Mouse (Mus musculus) frontal cortex, postnatal 14 days (tissue): ENCODE results near the gene Clba1.

Source experiments
- DNase-seq, 2 experiments: peaks; one replicate each; pipeline ENCODE4 v3.0.0; 2022; ENCODE audit warnings: low spot score in 2 of 2

Clba1 gene

DNA sequence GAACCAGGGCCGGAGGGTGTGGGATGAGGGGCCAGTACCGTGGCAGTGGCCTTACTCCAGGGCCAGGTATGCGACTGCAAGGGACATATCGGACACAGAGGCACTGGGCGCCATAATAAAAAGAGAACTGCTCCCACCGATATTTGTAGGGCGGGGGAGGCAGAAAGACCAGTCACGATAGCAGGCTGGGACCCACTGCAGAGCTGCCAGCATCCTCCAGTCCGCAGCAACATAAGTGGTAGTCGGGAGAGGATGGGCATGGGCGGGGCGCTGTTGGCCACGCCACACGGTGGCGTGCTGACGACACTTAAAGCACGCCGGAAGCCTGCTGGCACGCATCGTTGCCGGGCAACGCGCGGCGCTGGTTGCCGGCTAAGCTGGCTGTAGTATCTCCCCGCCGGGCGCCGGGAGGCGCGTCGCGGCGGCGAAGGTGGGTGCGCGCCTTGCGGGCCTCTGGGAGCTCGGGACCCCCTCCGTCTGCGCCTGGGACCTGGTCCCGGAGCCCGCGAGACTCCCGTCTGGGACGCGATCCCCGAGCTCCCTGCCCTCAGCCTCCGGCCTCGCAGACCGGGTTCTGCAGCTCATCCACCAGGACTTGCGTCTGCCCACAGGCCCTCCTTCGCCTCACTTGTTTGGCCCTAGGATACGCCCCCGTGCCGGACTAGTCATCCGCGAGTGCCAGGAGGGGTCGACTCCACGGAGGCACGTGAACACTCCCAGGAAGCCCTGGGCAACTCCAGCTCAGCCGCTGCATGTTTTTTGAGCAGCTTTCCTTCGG, at the start of gene Clba1:
TSS of gene Clba1 (plus strand) at position 351 of the 778 bp plus-strand sequence.
- peak; percentile 88 to 90 for DNase-seq

GRCm38 (mm10) chr12:112759471-112759870, 49.3 kb upstream of the Clba1 start:
- DNase-seq = peak in 1 of 2 experiments; percentile 3

GRCm38 (mm10) chr12:112760154-112760926, 48.4 kb upstream of the Clba1 start, which contains the start of gene Pld4:
Gene Pld4, plus strand, starts transcription at chr12:112760655.
- DNase-seq = peak in 1 of 2 experiments; percentile 6

- no peak for DNase-seq
Measured at GRCm38 (mm10) chr12:112761411-112761810, 47.3 kb upstream of the Clba1 start.

DNA sequence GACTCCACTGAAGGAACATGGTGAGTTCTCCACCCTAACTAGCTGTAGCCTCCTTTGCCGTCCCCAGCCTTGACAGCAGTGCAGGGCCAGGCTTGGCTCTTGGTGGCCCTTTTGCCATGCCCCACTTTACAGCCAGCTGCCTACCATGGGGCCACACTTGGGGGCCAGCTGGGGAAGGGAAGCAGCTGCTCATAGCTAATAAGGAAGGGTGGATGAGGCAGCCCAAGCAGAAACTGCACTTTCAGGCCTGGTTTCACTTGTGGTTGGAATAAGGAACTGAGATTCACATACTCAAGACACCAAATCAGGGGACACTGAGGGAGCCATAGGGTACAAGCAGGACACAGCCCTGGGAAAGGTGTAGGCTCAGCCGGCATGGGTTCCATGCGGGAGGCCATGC, 46.7 kb upstream of the Clba1 start:
- DNase-seq = peak in 1 of 2 experiments; percentile 27

GRCm38 (mm10) chr12:112763176-112763575, 45.6 kb upstream of the Clba1 start:
- no peak for DNase-seq

DNA sequence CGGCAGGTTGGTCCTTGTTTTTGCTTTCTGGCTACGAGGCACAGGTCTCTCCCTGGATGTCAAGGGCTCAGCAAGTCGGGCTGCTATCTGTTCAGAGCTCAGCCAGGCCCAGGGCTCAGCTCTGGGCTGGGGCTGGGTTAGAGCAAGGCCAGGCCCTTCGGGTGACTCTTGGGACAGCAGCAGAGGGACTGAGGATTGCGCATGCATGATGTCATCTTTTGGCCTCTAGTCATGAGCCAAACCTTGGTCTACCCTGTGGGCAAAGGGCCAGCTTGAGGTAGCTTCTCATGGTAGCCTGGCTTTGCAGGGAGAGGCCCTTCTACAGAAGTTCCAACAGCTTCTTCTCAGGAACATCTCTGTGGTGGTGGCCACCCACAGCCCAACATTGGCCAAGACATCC, 44.6 kb upstream of the Clba1 start:
- DNase-seq = no peak

DNA sequence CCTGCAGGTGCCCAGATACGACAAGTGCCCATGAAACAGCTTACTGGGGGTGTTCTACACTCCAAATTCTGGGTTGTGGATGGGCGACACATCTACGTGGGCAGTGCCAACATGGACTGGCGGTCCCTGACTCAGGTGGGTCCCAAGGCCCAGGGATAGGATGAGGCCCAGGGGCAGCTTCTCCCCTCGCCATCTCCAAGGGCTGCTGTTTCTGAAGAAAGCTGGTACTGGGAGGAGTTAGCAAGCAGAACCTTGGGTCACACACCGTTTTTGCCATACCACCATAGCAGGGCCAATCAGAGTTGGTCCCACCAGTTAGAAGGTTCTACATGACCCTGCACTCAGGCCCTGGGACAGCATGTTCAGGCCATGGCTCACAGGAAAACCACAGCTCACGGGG, 43.7 kb upstream of the Clba1 start:
- DNase-seq = no peak

- DNase-seq = no peak
Measured at GRCm38 (mm10) chr12:112766586-112766985, 42.2 kb upstream of the Clba1 start.

- DNase-seq = no peak
Measured at GRCm38 (mm10) chr12:112767036-112767890, 41.5 kb upstream of the Clba1 start.

- no peak for DNase-seq
Measured at GRCm38 (mm10) chr12:112768166-112768565, 40.6 kb upstream of the Clba1 start.

DNA sequence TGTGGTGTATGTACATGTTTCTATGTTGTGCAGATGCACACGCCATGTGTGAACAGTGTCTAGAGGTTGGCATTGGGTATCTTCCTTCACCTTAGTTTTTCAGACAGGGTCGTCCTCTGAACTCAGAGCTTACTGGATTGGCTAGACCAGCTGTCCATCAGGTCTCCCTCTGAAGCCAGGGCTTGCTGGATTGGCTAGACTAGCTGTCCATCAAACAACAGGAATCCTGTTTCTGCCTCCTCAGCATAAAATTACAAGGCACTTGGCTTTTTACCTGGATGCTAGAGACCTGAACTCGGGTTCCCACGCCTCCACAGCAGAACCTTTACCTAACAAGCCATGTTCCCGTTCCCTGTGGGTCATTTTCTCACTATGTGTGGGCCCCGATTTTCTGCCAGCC, 39.7 kb upstream of the Clba1 start:
- DNase-seq = peak in 1 of 2 experiments; percentile 6

- no peak for DNase-seq
Measured at GRCm38 (mm10) chr12:112769751-112770150, 39.0 kb upstream of the Clba1 start.

DNA sequence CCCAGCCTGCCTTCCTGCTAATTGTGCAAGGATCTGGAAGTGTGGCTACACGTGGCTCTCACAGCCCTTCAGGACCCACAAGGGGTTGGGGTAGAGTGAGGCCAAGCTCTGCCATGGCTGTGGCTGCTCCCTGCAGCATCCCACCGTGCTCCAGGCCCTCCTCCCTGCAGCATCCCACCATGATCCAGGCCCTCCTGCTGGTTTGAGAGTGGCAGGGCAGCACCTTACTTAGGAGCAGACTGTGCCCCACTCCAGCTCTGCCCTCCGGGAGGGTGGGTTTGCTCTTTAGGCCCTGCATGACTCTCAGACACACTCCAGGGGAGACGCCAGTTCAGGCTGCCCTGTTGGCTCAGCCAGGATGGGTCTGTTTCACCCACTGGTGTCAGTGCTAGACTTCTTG, 38.3 kb upstream of the Clba1 start:
- no peak for DNase-seq

DNA sequence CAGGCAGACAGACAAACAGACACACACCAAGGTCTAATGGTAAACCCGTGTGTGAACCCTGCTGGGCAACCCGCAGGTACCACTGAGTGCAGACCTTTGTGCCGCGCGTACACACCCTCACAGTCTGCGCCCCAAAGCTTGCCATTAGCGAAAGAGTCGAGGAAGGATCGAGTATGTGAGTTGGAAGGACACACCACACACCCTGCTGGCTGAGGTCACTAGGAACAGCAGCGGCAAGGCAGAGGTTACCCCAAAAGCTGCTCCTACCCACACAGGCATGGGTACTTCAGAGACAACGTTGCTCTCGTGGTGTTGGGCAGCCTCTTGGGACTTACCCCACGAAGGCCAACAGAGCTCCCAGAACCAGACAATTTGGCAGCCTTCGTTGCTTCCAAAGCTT, 36.4 kb upstream of the Clba1 start:
- DNase-seq = no peak

- DNase-seq = no peak
Measured at GRCm38 (mm10) chr12:112773366-112773765, 35.4 kb upstream of the Clba1 start.

DNA sequence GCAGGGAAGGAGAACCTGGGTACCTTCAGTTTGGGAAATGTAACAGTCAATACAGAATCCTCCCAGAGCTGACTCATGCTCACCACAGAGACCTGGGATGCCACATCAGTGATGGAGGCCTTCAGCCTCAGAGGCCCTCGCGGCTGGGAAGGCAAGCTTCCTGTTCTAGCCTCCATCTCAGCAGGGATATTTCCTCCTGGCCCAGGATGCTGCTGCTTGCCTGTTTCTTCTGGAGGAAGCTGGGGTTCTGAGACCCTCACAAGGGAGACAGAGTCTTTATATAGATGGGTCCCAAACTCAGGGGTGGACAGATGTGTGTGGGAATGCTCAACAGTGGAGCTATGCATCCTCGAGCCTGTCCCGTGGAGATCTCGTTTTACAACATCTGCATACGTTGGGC, 34.7 kb upstream of the Clba1 start:
- DNase-seq = no peak

- DNase-seq = no peak
Measured at GRCm38 (mm10) chr12:112774481-112774880, 34.3 kb upstream of the Clba1 start.

GRCm38 (mm10) chr12:112791026-112791425, 17.7 kb upstream of the Clba1 start:
- no peak for DNase-seq

GRCm38 (mm10) chr12:112793601-112794355, 15.0 kb upstream of the Clba1 start:
- no peak for DNase-seq

DNA sequence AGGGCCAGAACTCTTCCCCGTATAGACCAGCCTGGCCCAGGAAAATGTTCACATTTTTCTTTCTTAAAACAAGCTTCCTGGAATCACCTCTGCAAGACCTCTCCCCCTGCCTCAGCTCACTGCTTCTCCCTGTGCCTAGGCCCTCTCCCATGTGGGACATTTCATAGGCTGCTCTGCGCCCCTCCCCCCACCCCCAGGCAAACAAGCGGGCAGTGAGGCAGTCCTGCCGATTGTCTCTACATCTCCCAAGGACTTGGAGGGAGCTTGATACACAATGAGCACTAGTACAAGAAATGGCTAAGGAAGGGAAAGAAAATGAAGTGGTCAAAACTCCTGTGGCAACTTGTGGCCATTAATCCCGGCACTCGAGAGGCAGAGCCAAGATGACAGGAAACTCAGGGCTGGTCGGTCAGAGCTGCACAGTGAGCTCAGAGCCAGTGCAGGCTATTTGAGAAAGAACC, 14.4 kb upstream of the Clba1 start:
- no peak for DNase-seq
